Mouse (Mus musculus) E14TG2a.4 (cell line): ENCODE measurements at regions not wholly inside any gene's neighbourhood (a gene's known extent, or its start where the extent isn't known, plus 50 kb on each side); places are given as distances from the start of the nearest gene placed in this dataset.

Experiments used
- CTCF ChIP-seq: conservative IDR thresholded peaks from 2 replicates; pipeline ENCODE4 v1.5.1; 2014; ENCODE audit warnings: low read length
- NANOG ChIP-seq: IDR thresholded peaks from 2 replicates; pipeline ENCODE4 v1.6.1; 2014; ENCODE audit warnings: borderline replicate concordance, low read length, mixed read lengths
- POU5F1 ChIP-seq: IDR thresholded peaks from 2 replicates; pipeline ENCODE4 v1.6.1; 2014; ENCODE audit warnings: low read length, borderline replicate concordance

DNA sequence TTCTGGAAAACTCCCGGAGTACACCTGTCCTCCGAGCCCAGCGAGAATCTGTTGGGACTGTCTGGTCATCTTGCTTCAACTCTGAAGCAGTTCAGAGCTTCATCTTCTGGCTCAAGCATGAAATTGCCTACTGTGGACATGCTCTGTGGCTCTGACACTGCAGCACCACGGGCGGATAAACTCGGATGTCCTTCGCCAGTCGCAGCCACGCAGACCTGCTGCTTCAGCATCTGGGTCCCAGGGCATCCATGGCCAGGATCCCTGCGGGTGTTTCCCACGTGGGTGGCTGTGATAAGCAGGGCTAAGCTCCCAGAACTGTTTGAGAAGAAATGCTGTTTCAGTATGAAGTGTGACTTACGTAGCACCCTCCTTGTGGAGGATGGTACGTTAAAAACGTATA is 807.6 kb upstream of the Car8 start:
- TF ChIP-seq CTCF: no peak
- no peak for TF ChIP-seq NANOG
- no peak for TF ChIP-seq POU5F1
